Mouse (Mus musculus): ENCODE data around the gene Sult1c2.
"Not testable (repeated sequence)": the region's sequence is repeated elsewhere in the genome, so short reads cannot be mapped to it uniquely, and the experiment has no call there.

Gene Sult1c2

DNA sequence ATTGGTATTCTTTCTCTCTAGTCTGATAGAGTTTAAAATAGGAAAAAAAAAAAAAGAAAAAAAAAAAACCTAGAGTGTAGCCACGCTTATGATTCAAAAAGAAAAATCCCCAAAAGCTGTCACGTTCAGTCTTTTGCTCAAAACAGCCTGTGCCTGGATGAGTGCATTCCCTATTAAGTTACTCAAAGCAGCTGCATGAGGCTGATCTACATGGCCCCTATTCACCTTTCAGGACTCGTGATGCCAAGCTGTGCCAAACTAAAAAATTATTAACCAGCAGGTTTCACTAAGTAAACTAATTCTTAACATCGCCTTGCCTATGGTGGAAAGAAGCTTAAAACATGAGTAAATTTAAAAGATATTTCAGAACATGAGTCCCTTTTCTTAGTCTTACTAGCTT, at the start of gene Sult1c2:
Gene Sult1c2, minus strand, starts transcription at position 134 of the 400 bp plus-strand sequence.
- DNase-seq (ENCODE audit: low read depth, low spot score), result no peak

GRCm38 (mm10) chr17:53879006-53879675, 33.0 kb upstream of the Sult1c2 start:
- DNase-seq (ENCODE audit: low read depth, low spot score), result not testable (repeated sequence)

DNA sequence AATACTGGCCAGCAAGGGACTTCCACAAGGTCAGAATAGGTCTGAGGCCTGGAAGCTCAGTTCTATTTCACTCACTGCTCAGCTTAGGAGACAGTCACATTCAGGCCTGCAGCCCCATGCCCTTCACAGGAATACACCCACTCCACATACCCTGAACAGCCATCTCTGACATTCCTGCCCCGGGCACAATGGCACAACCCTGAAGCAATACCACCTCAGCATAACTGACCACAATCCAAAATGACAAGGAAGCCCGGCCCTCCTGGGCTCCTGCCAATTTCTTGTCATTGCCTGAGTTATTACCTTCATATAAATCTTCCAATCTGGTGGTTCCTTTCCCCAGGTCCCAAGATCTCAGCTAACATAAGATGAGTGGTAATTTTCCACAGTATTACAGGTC, 28.3 kb upstream of the Sult1c2 start:
- DNase-seq (ENCODE audit: low read depth, low spot score), result no peak

GRCm38 (mm10) chr17:53872192-53872591, 26.1 kb upstream of the Sult1c2 start:
- no peak for DNase-seq (ENCODE audit: low read depth, low spot score)

DNA sequence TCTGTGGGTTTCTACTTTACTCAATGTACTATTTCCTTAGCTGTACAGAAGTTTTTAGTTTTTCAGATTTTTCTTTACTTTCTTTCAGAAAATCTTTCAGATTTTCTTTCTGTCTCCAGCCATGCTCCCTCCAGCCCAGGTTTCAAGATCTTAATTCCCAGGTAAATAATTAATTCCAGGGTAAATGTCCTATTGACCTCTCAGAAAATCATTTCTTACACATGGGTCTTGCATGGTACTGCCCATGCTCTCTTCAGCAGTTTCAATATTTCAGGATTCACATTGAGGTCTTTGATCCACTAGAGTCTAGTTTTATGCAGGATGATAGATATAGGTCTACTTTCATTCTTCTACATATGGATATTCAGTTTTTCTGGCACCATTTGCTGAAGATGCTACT, 23.8 kb upstream of the Sult1c2 start:
- DNase-seq (ENCODE audit: low read depth, low spot score), result no peak

DNA sequence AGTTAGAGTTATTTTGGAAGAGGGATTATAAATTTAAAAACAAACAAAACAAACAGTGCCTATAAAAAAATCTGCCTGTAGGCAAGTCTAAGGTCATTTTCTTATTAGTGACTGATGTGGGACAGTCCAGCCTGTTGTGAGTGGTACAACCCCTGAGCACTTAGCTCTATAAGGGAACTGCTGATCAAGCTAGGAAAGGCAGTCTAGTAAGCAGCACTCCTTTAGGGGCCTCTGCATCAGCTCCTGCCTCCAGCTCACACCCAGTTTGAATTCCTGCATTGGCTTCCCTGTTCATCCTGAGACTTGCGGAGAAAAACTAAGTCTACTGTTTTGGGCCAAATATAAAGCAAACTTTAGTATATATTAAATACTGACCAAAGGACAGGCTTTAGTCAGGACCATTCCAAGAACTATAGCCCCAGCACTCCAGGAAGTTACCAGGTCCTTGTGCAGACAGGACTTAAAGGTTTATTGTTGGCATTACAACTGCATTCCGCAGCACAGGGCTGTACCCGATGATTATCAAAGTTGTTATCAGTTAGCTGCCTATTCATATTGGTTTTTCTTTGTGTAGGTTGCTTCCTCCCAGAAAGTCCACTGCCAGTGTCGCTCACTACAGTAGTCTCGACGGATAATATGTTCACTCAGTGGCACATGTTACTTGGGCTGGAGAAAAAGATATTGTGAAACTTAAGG, 19.3 kb upstream of the Sult1c2 start:
- no peak for DNase-seq (ENCODE audit: low read depth, low spot score)

GRCm38 (mm10) chr17:53860548-53860947, 14.4 kb upstream of the Sult1c2 start:
- DNase-seq (ENCODE audit: low read depth, low spot score), result no peak

GRCm38 (mm10) chr17:53854992-53855391, 8.9 kb upstream of the Sult1c2 start:
- no peak for DNase-seq (ENCODE audit: low read depth, low spot score)

DNA sequence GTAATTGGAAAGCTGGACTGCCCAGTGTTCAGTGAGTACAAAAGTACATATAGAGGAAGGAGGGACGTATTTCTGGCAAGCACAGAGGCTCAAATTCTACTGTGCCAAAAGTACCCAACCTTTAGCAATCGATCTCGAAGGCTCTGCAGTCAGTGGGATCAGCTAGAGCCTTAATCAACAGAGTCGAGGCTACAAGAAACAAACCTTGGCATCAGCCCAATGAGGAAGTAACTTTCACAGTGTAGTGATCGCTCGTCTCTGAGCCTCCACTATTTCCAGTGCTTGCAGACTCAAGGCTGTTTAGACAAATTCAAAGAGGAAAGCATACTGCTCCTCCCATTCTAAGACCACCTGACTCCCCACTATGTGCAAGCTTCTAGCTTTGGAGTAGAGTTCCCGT, 343 bp downstream of the Sult1c2 start:
- DNase-seq (ENCODE audit: low read depth, low spot score), result no peak

GRCm38 (mm10) chr17:53833366-53833765, 12.8 kb downstream of the Sult1c2 start:
- peak; percentile 5 for DNase-seq (ENCODE audit: low read depth, low spot score)

GRCm38 (mm10) chr17:53803974-53804373, 42.2 kb downstream of the Sult1c2 start:
- DNase-seq (ENCODE audit: low read depth, low spot score), result not testable (repeated sequence)

DNA sequence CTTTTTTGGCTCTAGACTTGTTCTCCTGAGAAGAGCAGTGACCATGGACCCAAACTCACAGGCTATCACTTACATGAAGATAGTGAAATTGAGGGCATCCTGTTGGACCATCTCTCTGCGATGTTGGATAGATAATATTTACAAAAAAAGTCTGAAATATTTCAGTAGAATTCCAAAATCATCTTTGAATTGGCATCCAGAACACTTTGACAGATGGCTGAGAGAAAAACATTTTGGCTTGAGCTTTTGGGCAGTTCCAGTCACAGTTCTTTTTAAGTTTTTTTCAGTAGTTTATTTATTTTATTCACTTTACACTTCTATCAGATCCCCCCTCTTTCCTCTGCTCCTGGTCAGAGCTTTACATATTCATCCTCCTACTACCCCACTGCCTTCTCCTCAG, 62.8 kb downstream of the Sult1c2 start:
- no peak for DNase-seq (ENCODE audit: low read depth, low spot score)

Measured in embryo, embryonic 11.5 days (tissue).